ENCODE assay signal across 8 mouse cellular contexts in the genomic region with DNA sequence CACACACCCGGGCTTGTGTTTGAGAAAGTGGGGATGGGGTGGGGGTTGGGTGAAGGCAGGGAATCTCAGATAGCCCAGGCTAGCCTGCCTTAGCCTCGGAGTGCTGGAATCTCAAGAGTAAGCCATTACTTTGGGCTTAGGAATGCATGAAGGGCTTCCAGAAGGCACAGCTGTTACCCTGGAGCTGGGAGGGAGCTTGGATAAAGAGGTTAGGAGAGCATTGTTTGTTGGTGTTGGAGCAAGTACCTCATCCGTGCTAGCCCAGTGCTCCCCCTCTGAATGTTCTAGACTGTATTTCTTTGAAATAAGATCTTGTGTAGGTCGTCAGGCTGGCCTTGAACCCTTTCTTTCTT. TPM values are rescaled to one million over a fixed set of nuclear protein-coding genes. Genes with fewer than 3 reads are reported as not detected.
A peak's percentile ranks its signal among the peaks of the same experiment; 100 is the strongest.
DNase-seq lines count a peak whose midpoint lies in the region; ATAC-seq and TF ChIP-seq lines count a peak whose summit lies in the region.

No protein-coding gene starts in this region.

- peaks cover 38% of the 10 kb centered on the region for H3K79me2 ChIP-seq in macrophage (ENCODE audit: inconsistent target)

- H3K4me1 ChIP-seq in heart, embryonic 12.5 days (replicated peaks): peaks cover 41% of the 10 kb centered on the region
- H3K4me1 ChIP-seq in ES-E14 (ENCODE audit: control insufficient read depth in 2 of 2, insufficient read depth in 2 of 2, low read length in 2 of 2, poor library complexity in 1 of 2): peaks cover 3 to 35% of the 10 kb centered on the region in 2 experiments; a peak in 2 of 4 replicates
- 0 out of 2 replicates have a peak, but pooled peaks cover 6% of the 10 kb centered on the region for H3K4me1 ChIP-seq in forebrain, embryonic 14.5 days (ENCODE audit: control insufficient read depth, insufficient read depth, low read length)

- no peak for DNase-seq in heart, adult 18-20 months
- no peak for DNase-seq in ES-E14 (ENCODE audit: low read depth, low spot score)
- no peak for DNase-seq in forebrain, embryonic 14.5 days (ENCODE audit: low spot score)
- DNase-seq in layer of hippocampus, adult 9-10 months (ENCODE audit: low spot score): no peak
- no peak for DNase-seq in cerebellum, adult 11 months
- DNase-seq in yolk sac, embryonic 10.5 days (ENCODE audit: low spot score): no peak

- peak overlapping the region; percentile 93 for H3K27ac ChIP-seq in heart, embryonic 12.5 days (ENCODE audit: poor library complexity, severe bottlenecking)
- peak overlapping the region; percentile 32 for H3K27ac ChIP-seq in ES-E14 (ENCODE audit: insufficient read depth, low read depth, low read length, poor library complexity, severe bottlenecking)
- H3K27ac ChIP-seq in forebrain, embryonic 14.5 days (ENCODE audit: low read depth, low read length): no peak overlapping the region
- peak overlapping the region; percentile 99 for H3K27ac ChIP-seq in macrophage

- no peak for ATAC-seq in heart, embryonic 12.5 days (ENCODE audit: insufficient number of reproducible peaks, low FRiP score)
- no peak for ATAC-seq in forebrain, embryonic 14.5 days

- H3K27me3 ChIP-seq in heart, embryonic 12.5 days (replicated peaks): no peaks in the 10 kb centered on the region
- H3K27me3 ChIP-seq in forebrain, embryonic 14.5 days (replicated peaks; ENCODE audit: control insufficient read depth, insufficient read depth, low read length): no peaks in the 10 kb centered on the region

- H3K4me2 ChIP-seq in heart, embryonic 12.5 days: peak overlapping the region; percentile 69
- peak overlapping the region; percentile 60 for H3K4me2 ChIP-seq in forebrain, embryonic 14.5 days (ENCODE audit: low read length)

- H3K36me3 ChIP-seq in heart, embryonic 12.5 days: no peaks in the 10 kb centered on the region
- no peaks in the 10 kb centered on the region for H3K36me3 ChIP-seq in ES-E14 (ENCODE audit: control insufficient read depth, insufficient read depth, low read length, poor library complexity, severe bottlenecking)
- no peaks in the 10 kb centered on the region for H3K36me3 ChIP-seq in forebrain, embryonic 14.5 days (ENCODE audit: control insufficient read depth, insufficient read depth, low read length)
- no peaks in the 10 kb centered on the region for H3K36me3 ChIP-seq in macrophage (ENCODE audit: inconsistent target)

- 13% methylated on average over 4 of the region's 4 CpGs for WGBS in heart, embryonic 12.5 days
- WGBS in forebrain, embryonic 14.5 days: 16% methylated on average over 4 of the region's 4 CpGs
- 15% methylated on average over 4 of the region's 4 CpGs for WGBS in macrophage (ENCODE audit: missing documents)

- no peaks in the 10 kb centered on the region for H3K9me3 ChIP-seq in heart, embryonic 12.5 days (replicated peaks)
- H3K9me3 ChIP-seq in ES-E14 (ENCODE audit: control insufficient read depth, insufficient read depth, low read depth, low read length): no peaks in the 10 kb centered on the region
- no peaks in the 10 kb centered on the region for H3K9me3 ChIP-seq in forebrain, embryonic 14.5 days (replicated peaks; ENCODE audit: control insufficient read depth, low read length)

- peak overlapping the region; percentile 54 for H3K4me3 ChIP-seq in heart, embryonic 12.5 days
- H3K4me3 ChIP-seq in ES-E14 (ENCODE audit: insufficient read depth in 1 of 2, low read depth in 1 of 2, low read length in 2 of 2, poor library complexity in 1 of 2, severe bottlenecking in 1 of 2) (peak overlapping the region; percentile 60 to 64), macrophage (ENCODE audit: inconsistent target) (peak overlapping the region; percentile 61)
- H3K4me3 ChIP-seq in forebrain, embryonic 14.5 days (ENCODE audit: low read depth, low read length): peak overlapping the region; percentile 26

- H3K9ac ChIP-seq in heart, embryonic 12.5 days: peak overlapping the region; percentile 76
- peak overlapping the region; percentile 69 for H3K9ac ChIP-seq in ES-E14 (ENCODE audit: insufficient read depth, low read depth, low read length, poor library complexity, severe bottlenecking)
- peak overlapping the region; percentile 52 for H3K9ac ChIP-seq in forebrain, embryonic 14.5 days (ENCODE audit: low read length)

- in situ Hi-C loops in ES-E14 (cut with MboI; ENCODE audit: low sequenced_read_pairs in 2 of 2, unreplicated experiment in 2 of 2): no loop called here

TF ChIP-seq in ES-E14, 5 proteins besides CTCF, POLR2A, EP300 and RAD21:
- no peak for TF ChIP-seq ZNF384 (IDR thresholded peaks at IDR 0.05; ENCODE audit: low read depth, low read length)
- no peak for TF ChIP-seq CHD2 (IDR thresholded peaks at IDR 0.05; ENCODE audit: low read depth, low read length)
- TF ChIP-seq HCFC1 (IDR thresholded peaks at IDR 0.05; ENCODE audit: borderline replicate concordance, insufficient read depth, low read length): no peak
- no peak for TF ChIP-seq ZC3H11A (IDR thresholded peaks at IDR 0.05; ENCODE audit: borderline replicate concordance, low read depth, low read length)
- no peak for TF ChIP-seq MAFK (IDR thresholded peaks at IDR 0.05; ENCODE audit: insufficient read depth, low read depth, low read length)

RNA-seq across cellular contexts. Expression of a gene that starts 22.8 kb away (rescaled TPM):
- 6,292 and 6,382 TPM in 2 replicates for polyA plus RNA-seq in heart, embryonic 12.5 days (2016; fragmentation: Nextera tagmentation; extraction: Ambion mirVana)
- 1,000 to 10,000 TPM in 1 of 2 experiments, 100 to 1,000 TPM in 1; 875 to 1,008 TPM for total RNA-seq in heart, adult 18-20 months (2021)
- total RNA-seq in ES-E14 (2012; rRNA removed): 3,755 and 4,692 TPM in 2 replicates
- 18,122 and 18,216 TPM in 2 replicates for polyA plus RNA-seq in forebrain, embryonic 14.5 days (2014; fragmentation: Nextera tagmentation; extraction: Ambion mirVana)
- total RNA-seq in macrophage (2018; cell fraction: chromatin; rRNA removed): 1,000 to 10,000 TPM in 20 of 26 experiments, 100 to 1,000 TPM in 6; 611 to 2,451 (median 1,466) TPM
- total RNA-seq in macrophage (2018; cell fraction: cytosol; rRNA removed): over 10,000 TPM in 12 of 26 experiments, 1,000 to 10,000 TPM in 14; 5,675 to 13,626 (median 9,300) TPM
- over 10,000 TPM in 1 of 26 experiments, 1,000 to 10,000 TPM in 25; 1,921 to 11,492 (median 4,963) TPM for total RNA-seq in macrophage (2018; cell fraction: nucleus; rRNA removed)
- polyA plus RNA-seq in macrophage (2018): 4,180 to 7,540 TPM (median 4,195 TPM) in 3 replicates

RNA-seq across cellular contexts. Expression of a gene that starts 30.8 kb away (rescaled TPM):
- 201 and 205 TPM in 2 replicates for polyA plus RNA-seq in heart, embryonic 12.5 days (2016; fragmentation: Nextera tagmentation; extraction: Ambion mirVana)
- total RNA-seq in heart, adult 18-20 months (2021): 10 to 100 TPM; 18.2 to 21.6 TPM
- total RNA-seq in ES-E14 (2012; rRNA removed): 161 and 310 TPM in 2 replicates
- polyA plus RNA-seq in forebrain, embryonic 14.5 days (2014; fragmentation: Nextera tagmentation; extraction: Ambion mirVana): 477 and 560 TPM in 2 replicates
- total RNA-seq in macrophage (2018; cell fraction: chromatin; rRNA removed): 10 to 100 TPM in 2 of 26 experiments, 1 to 10 TPM in 12, under 1 TPM in 7, not detected in 5; 0.31 to 17.6 (median 1.7) TPM
- 10 to 100 TPM in 3 of 26 experiments, 1 to 10 TPM in 23; 1.1 to 31.7 (median 6.6) TPM for total RNA-seq in macrophage (2018; cell fraction: cytosol; rRNA removed)
- 10 to 100 TPM in 5 of 26 experiments, 1 to 10 TPM in 16, under 1 TPM in 5; 0.25 to 20.1 (median 3.4) TPM for total RNA-seq in macrophage (2018; cell fraction: nucleus; rRNA removed)
- polyA plus RNA-seq in macrophage (2018): 0.81 to 1.8 TPM (median 0.94 TPM) in 3 replicates

RNA-seq across cellular contexts. Expression of a gene that starts 34.2 kb away (rescaled TPM):
- polyA plus RNA-seq in heart, embryonic 12.5 days (2016; fragmentation: Nextera tagmentation; extraction: Ambion mirVana): 11.5 and 12.9 TPM in 2 replicates
- 1 to 10 TPM; 4.6 to 4.7 TPM for total RNA-seq in heart, adult 18-20 months (2021)
- total RNA-seq in ES-E14 (2012; rRNA removed): 20.1 and 27.1 TPM in 2 replicates
- polyA plus RNA-seq in forebrain, embryonic 14.5 days (2014; fragmentation: Nextera tagmentation; extraction: Ambion mirVana): 14.5 and 20.8 TPM in 2 replicates
- total RNA-seq in macrophage (2018; cell fraction: chromatin; rRNA removed): 10 to 100 TPM in 24 of 26 experiments, 1 to 10 TPM in 2; 9.3 to 53.0 (median 32.1) TPM
- 1 to 10 TPM; 2.2 to 8.0 (median 5.6) TPM for total RNA-seq in macrophage (2018; cell fraction: cytosol; rRNA removed)
- total RNA-seq in macrophage (2018; cell fraction: nucleus; rRNA removed): 10 to 100 TPM in 20 of 26 experiments, 1 to 10 TPM in 6; 4.3 to 34.8 (median 15.7) TPM
- polyA plus RNA-seq in macrophage (2018): 2.5 to 5.4 TPM (median 3.5 TPM) in 3 replicates

Comparison
In these comparisons a context has a peak if more than half of its experiments do, and no peak if none do; other contexts are left out.
1. RNA of a gene that starts 30.8 kb away (polyA plus RNA-seq): 477 to 560 TPM in forebrain, embryonic 14.5 days and 201 to 205 TPM in heart, embryonic 12.5 days; 0.81 to 1.8 TPM in macrophage; every median in the first group is over 10 times any median in the second.
2. Peak in every context shown above with its lines, with median percentiles within 50 percentile points of each other: H3K4me3 ChIP-seq and H3K9ac ChIP-seq.